Mouse (Mus musculus) liver, adult 2 months (tissue): Measurements from ENCODE around the gene Il6.

Experiments used
- CTCF ChIP-seq: fragments of 200-500 bp; IDR thresholded peaks from 2 replicates; pipeline ENCODE4 v1.5.1; 2011; ENCODE audit warnings: low read depth, low read length, control low read depth
- POLR2A ChIP-seq: fragments of 200-500 bp; IDR thresholded peaks from 2 replicates; pipeline ENCODE4 v1.6.1; 2011; ENCODE audit warnings: low read length, control low read depth; ENCODE audit not compliant: insufficient read depth; ENCODE audit errors: extremely low read depth

DNA sequence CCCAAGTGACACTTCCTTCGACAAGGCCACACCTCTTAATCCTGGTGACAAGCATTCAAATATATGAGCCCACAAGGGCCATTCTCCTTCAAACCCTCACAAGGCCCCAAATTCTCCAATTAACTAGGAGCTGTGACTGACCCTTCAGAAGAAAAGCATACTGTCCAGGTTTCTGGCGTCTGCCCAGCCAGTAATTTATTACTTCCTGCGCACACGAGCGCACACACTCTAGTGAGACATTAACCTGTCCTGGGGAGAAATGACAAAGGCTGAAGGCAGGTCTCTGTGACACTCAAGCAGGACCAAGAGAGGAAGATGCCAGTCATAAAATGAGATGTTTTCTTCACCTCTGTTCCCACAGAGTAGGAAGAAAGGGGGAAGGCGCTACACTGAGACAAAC is 54.8 kb downstream of the Il6 start:
- TF ChIP-seq CTCF = no peak
- TF ChIP-seq POLR2A = no peak
